Mouse (Mus musculus) MEL (cell line): ENCODE measurements around the gene Map2k5. TPM values are rescaled to one million over a fixed set of nuclear protein-coding genes. Genes with fewer than 3 reads are reported as not detected.

Experiments used
- DNase-seq: peaks from one replicate; pipeline ENCODE4 v3.0.0; 2011; ENCODE audit warnings: low read depth, low spot score
- H3K27ac ChIP-seq: 2 replicates; pipeline ENCODE4 v1.5.1; 2012; ENCODE audit warnings: low read depth, mild to moderate bottlenecking, control low read depth, low read length, moderate library complexity; ENCODE audit not compliant: control insufficient read depth
- H3K27me3 ChIP-seq, 2 experiments: fragments of 150-350 bp in 1 of 2; sonication (generic) in 1 of 2; 2 replicates each; pipeline ENCODE4 v1.6.1; 2012; ENCODE audit warnings: low read length in 2 of 2, mild to moderate bottlenecking in 2 of 2, improper control_type of control experiment in 1 of 2, moderate library complexity in 1 of 2; ENCODE audit not compliant: insufficient read depth in 2 of 2, control insufficient read depth in 1 of 2
- H3K36me3 ChIP-seq, 2 experiments: 2 replicates each; pipeline ENCODE4 v1.6.1; 2012 to 2014; ENCODE audit warnings: low read length in 2 of 2, improper control_type of control experiment in 1 of 2, inconsistent platforms in 1 of 2, mild to moderate bottlenecking in 1 of 2; ENCODE audit not compliant: insufficient read depth in 2 of 2, control insufficient read depth in 1 of 2
- H3K4me1 ChIP-seq, 2 experiments: fragments of 150-350 bp in 1 of 2; sonication (generic) in 1 of 2; 2 replicates each; pipeline ENCODE4 v1.6.1; 2012; ENCODE audit warnings: low read length in 2 of 2, improper control_type of control experiment in 1 of 2, mild to moderate bottlenecking in 1 of 2; ENCODE audit not compliant: insufficient read depth in 2 of 2, control insufficient read depth in 1 of 2
- H3K4me3 ChIP-seq, 2 experiments: fragments of 150-350 bp in 1 of 2; sonication (generic) in 1 of 2; 2 replicates each; pipeline ENCODE4 v1.5.1; 2012; ENCODE audit warnings: low read depth in 2 of 2, low read length in 2 of 2, mild to moderate bottlenecking in 2 of 2, moderate library complexity in 2 of 2, control low read depth in 1 of 2, improper control_type of control experiment in 1 of 2; ENCODE audit not compliant: control insufficient read depth in 1 of 2, insufficient read depth in 1 of 2
- H3K79me2 ChIP-seq: 2 replicates; pipeline ENCODE4 v1.6.1; 2012; ENCODE audit warnings: mild to moderate bottlenecking, low read length, moderate library complexity; ENCODE audit not compliant: control insufficient read depth, poor library complexity, insufficient read depth
- H3K9ac ChIP-seq: 2 replicates; pipeline ENCODE4 v1.6.1; 2012; ENCODE audit warnings: low read depth, mild to moderate bottlenecking, control low read depth, low read length, moderate library complexity; ENCODE audit not compliant: control insufficient read depth, poor library complexity, severe bottlenecking
- H3K9me3 ChIP-seq: fragments of 150-350 bp; sonication (generic); replicated peaks from 2 replicates; pipeline ENCODE4 v1.6.1; 2012; ENCODE audit warnings: mild to moderate bottlenecking, low read length, improper control_type of control experiment, moderate library complexity; ENCODE audit not compliant: insufficient read depth
- CHD1 ChIP-seq: IDR thresholded peaks from 2 replicates; pipeline ENCODE4 v1.6.1; 2012; ENCODE audit warnings: low read depth, mild to moderate bottlenecking, inconsistent platforms, low read length, improper control_type of control experiment
- CHD2 ChIP-seq: IDR thresholded peaks from 2 replicates; pipeline ENCODE4 v1.6.1; 2011; ENCODE audit warnings: low read length, improper control_type of control experiment
- ELF1 ChIP-seq: IDR thresholded peaks from 2 replicates; pipeline ENCODE4 v1.6.1; 2014; ENCODE audit warnings: low read depth, mild to moderate bottlenecking, inconsistent platforms, low read length, improper control_type of control experiment, moderate library complexity
- EP300 ChIP-seq, 2 experiments: IDR thresholded peaks; 2 replicates each; pipeline ENCODE4 v1.6.1; 2011; ENCODE audit warnings: improper control_type of control experiment in 2 of 2, low read length in 2 of 2, low read depth in 1 of 2, mild to moderate bottlenecking in 1 of 2
- GABPA ChIP-seq: IDR thresholded peaks from 2 replicates; pipeline ENCODE4 v1.6.1; 2012; ENCODE audit warnings: low read depth, mild to moderate bottlenecking, inconsistent platforms, low read length, improper control_type of control experiment, moderate library complexity
- GATA1 ChIP-seq: IDR thresholded peaks from 2 replicates; pipeline ENCODE4 v1.6.1; 2011; ENCODE audit warnings: low read depth, low read length, improper control_type of control experiment
- HCFC1 ChIP-seq: IDR thresholded peaks from 2 replicates; pipeline ENCODE4 v1.6.1; 2012; ENCODE audit warnings: low read depth, mild to moderate bottlenecking, inconsistent platforms, low read length, improper control_type of control experiment, moderate library complexity
- JUND ChIP-seq: IDR thresholded peaks from 2 replicates; pipeline ENCODE4 v1.6.1; 2011; ENCODE audit warnings: low read depth, mild to moderate bottlenecking, improper control_type of control experiment, low read length
- MAX ChIP-seq: IDR thresholded peaks from 2 replicates; pipeline ENCODE4 v1.6.1; 2011; ENCODE audit warnings: low read length, improper control_type of control experiment
- MEF2A ChIP-seq: IDR thresholded peaks from 2 replicates; pipeline ENCODE4 v1.6.1; 2014; ENCODE audit warnings: low read depth, mild to moderate bottlenecking, inconsistent platforms, low read length, improper control_type of control experiment; ENCODE audit not compliant: poor library complexity, insufficient replicate concordance, severe bottlenecking; ENCODE audit errors: extremely low read depth
- MXI1 ChIP-seq: IDR thresholded peaks from 2 replicates; pipeline ENCODE4 v1.6.1; 2011; ENCODE audit warnings: mild to moderate bottlenecking, low read depth, low read length, improper control_type of control experiment
- MYB ChIP-seq: IDR thresholded peaks from 2 replicates; pipeline ENCODE4 v1.6.1; 2011; ENCODE audit warnings: mild to moderate bottlenecking, low read depth, low read length, improper control_type of control experiment
- MYC ChIP-seq: IDR thresholded peaks from 2 replicates; pipeline ENCODE4 v1.6.1; 2011; ENCODE audit warnings: low read depth, mild to moderate bottlenecking, low read length, improper control_type of control experiment, moderate library complexity
- NELFE ChIP-seq: IDR thresholded peaks from 2 replicates; pipeline ENCODE4 v1.6.1; 2011; ENCODE audit warnings: low read depth, low read length, improper control_type of control experiment
- POLR2A ChIP-seq, 2 experiments: IDR thresholded peaks; 2 replicates each; pipeline ENCODE4 v1.6.1; 2011 to 2012; ENCODE audit warnings: low read length in 2 of 2, mild to moderate bottlenecking in 2 of 2, control low read depth in 1 of 2, improper control_type of control experiment in 1 of 2, low read depth in 1 of 2, moderate library complexity in 1 of 2; ENCODE audit not compliant: control insufficient read depth in 1 of 2, insufficient read depth in 1 of 2, poor library complexity in 1 of 2
- RCOR1 ChIP-seq: IDR thresholded peaks from 2 replicates; pipeline ENCODE4 v1.6.1; 2012; ENCODE audit warnings: low read depth, mild to moderate bottlenecking, inconsistent platforms, low read length, improper control_type of control experiment
- USF1 ChIP-seq: IDR thresholded peaks from 2 replicates; pipeline ENCODE4 v1.6.1; 2014; ENCODE audit warnings: low read depth, mild to moderate bottlenecking, inconsistent platforms, low read length, improper control_type of control experiment, moderate library complexity
- ZMIZ1 ChIP-seq: IDR thresholded peaks from 2 replicates; pipeline ENCODE4 v1.6.1; 2012; ENCODE audit warnings: low read depth, mild to moderate bottlenecking, inconsistent platforms, low read length, improper control_type of control experiment, moderate library complexity
- ZNF384 ChIP-seq: IDR thresholded peaks from 2 replicates; pipeline ENCODE4 v1.6.1; 2012; ENCODE audit warnings: low read depth, mild to moderate bottlenecking, inconsistent platforms, low read length, improper control_type of control experiment
- polyA plus RNA-seq, 2 experiments: library from polyadenylated mRNA; stranded (reverse) in 1 of 2; unstranded in 1 of 2; fragments of >175 nt in 1 of 2; fragments of >200 nt in 1 of 2; gene quantifications; 2 replicates each; pipeline versions ENCODE4 v1.2.1 to v1.2.4; 2012; ENCODE audit warnings: low replicate concordance in 2 of 2, low read depth in 1 of 2; ENCODE audit not compliant: insufficient read length in 2 of 2, insufficient read depth in 1 of 2, missing spikeins in 1 of 2
- total RNA-seq: library from RNA; depleted of rRNA; stranded (reverse); fragments of 300-350 nt; gene quantifications from 2 replicates; pipeline ENCODE4 v1.2.3, GENCODE M21; 2012

Map2k5 gene
- total and polyA plus RNA-seq, 3 experiments, result 9.6 to 29.1 TPM; not detected in 1

GRCm38 (mm10) chr9:63142335-63143036 lies 235.2 kb downstream of the Map2k5 start:
- H3K27me3 ChIP-seq, result no peaks in the 10 kb centered on the region; a peak in 1 of 4 replicates
- H3K79me2 ChIP-seq, result no peaks in the 10 kb centered on the region
- H3K36me3 ChIP-seq, result no peaks in the 10 kb centered on the region
- no peaks in the 10 kb centered on the region for H3K4me1 ChIP-seq
- no peak overlapping the region for H3K4me3 ChIP-seq
- no peak for DNase-seq
- H3K9me3 ChIP-seq, result no peaks in the 10 kb centered on the region
- no peak for TF ChIP-seq ZNF384
- TF ChIP-seq MEF2A, result no peak
- TF ChIP-seq MXI1, result no peak
- TF ChIP-seq GABPA, result no peak
- no peak for TF ChIP-seq POLR2A (IDR thresholded peaks at IDR 0.05; ENCODE audit: control insufficient read depth in 1 of 2, insufficient read depth in 1 of 2, low read depth in 1 of 2, low read length in 2 of 2, poor library complexity in 1 of 2)
- no peak for TF ChIP-seq CHD1
- no peak for TF ChIP-seq ELF1
- no peak for TF ChIP-seq ZMIZ1
- no peak for TF ChIP-seq NELFE
- TF ChIP-seq EP300 (IDR thresholded peaks at IDR 0.05; ENCODE audit: low read depth in 1 of 2, low read length in 2 of 2), result no peak
- TF ChIP-seq MAX, result no peak
- TF ChIP-seq GATA1, result no peak
- TF ChIP-seq MYC, result no peak
- TF ChIP-seq HCFC1, result no peak
- no peak for TF ChIP-seq MYB
- TF ChIP-seq CHD2, result no peak
- no peak for TF ChIP-seq RCOR1
- TF ChIP-seq, all 39 proteins: peak for 0
- Histone ChIP-seq H3K27ac (no peak overlapping the region), H3K9ac (no peak overlapping the region)

GRCm38 (mm10) chr9:63141641-63142334 lies 235.9 kb downstream of the Map2k5 start:
- H3K4me1 ChIP-seq, result no peaks in the 10 kb centered on the region
- H3K4me3 ChIP-seq, result no peak overlapping the region
- no peaks in the 10 kb centered on the region for H3K79me2 ChIP-seq
- H3K9me3 ChIP-seq, result no peaks in the 10 kb centered on the region
- no peak overlapping the region for H3K9ac ChIP-seq
- no peaks in the 10 kb centered on the region for H3K36me3 ChIP-seq
- no peaks in the 10 kb centered on the region; a peak in 1 of 4 replicates for H3K27me3 ChIP-seq
- no peak for DNase-seq
- H3K27ac ChIP-seq, result no peak overlapping the region
- TF ChIP-seq USF1 (no peak), POLR2A (IDR thresholded peaks at IDR 0.05; ENCODE audit: control insufficient read depth in 1 of 2, insufficient read depth in 1 of 2, low read depth in 1 of 2, low read length in 2 of 2, poor library complexity in 1 of 2) (no peak), MEF2A (no peak), ZNF384 (no peak), JUND (no peak)
